Mouse (Mus musculus): ENCODE measurements around the gene Adra1d.
A peak's percentile ranks its signal among the peaks of the same experiment; 100 is the strongest.

The Adra1d gene

GRCm38 (mm10) chr2:131561891-131562585 lies at the start of gene Adra1d:
Adra1d (minus strand) TSS chr2:131562283.
- no peak for DNase-seq (ENCODE audit: low spot score)

- DNase-seq (ENCODE audit: low spot score), result no peak
Measured at GRCm38 (mm10) chr2:131601881-131602280, 39.8 kb upstream of the Adra1d start.

- DNase-seq (ENCODE audit: low spot score), result no peak
Measured at GRCm38 (mm10) chr2:131594871-131595270, 32.8 kb upstream of the Adra1d start.

GRCm38 (mm10) chr2:131587521-131587920 lies 25.4 kb upstream of the Adra1d start:
- no peak for DNase-seq (ENCODE audit: low spot score)

- DNase-seq (ENCODE audit: low spot score), result no peak
Measured at GRCm38 (mm10) chr2:131581506-131581905, 19.4 kb upstream of the Adra1d start.

- peak; percentile 40 for DNase-seq (ENCODE audit: low spot score)
Measured at GRCm38 (mm10) chr2:131562586-131563122, 571 bp upstream of the Adra1d start.

- no peak for DNase-seq (ENCODE audit: low spot score)
Measured at GRCm38 (mm10) chr2:131561344-131561870, 676 bp downstream of the Adra1d start.

GRCm38 (mm10) chr2:131560205-131560919 lies 1.7 kb downstream of the Adra1d start:
- no peak for DNase-seq (ENCODE audit: low spot score)

GRCm38 (mm10) chr2:131557896-131558295 lies 4.2 kb downstream of the Adra1d start:
- no peak for DNase-seq (ENCODE audit: low spot score)

- DNase-seq (ENCODE audit: low spot score), result no peak
Measured at GRCm38 (mm10) chr2:131552736-131553400, 9.2 kb downstream of the Adra1d start.

- no peak for DNase-seq (ENCODE audit: low spot score)
Measured at GRCm38 (mm10) chr2:131551701-131552620, 10.1 kb downstream of the Adra1d start.

- no peak for DNase-seq (ENCODE audit: low spot score)
Measured at GRCm38 (mm10) chr2:131550906-131551305, 11.2 kb downstream of the Adra1d start.

GRCm38 (mm10) chr2:131550474-131550873 lies 11.6 kb downstream of the Adra1d start:
- no peak for DNase-seq (ENCODE audit: low spot score)

GRCm38 (mm10) chr2:131549090-131549489 lies 13.0 kb downstream of the Adra1d start:
- DNase-seq (ENCODE audit: low spot score), result no peak

- DNase-seq (ENCODE audit: low spot score), result no peak
Measured at GRCm38 (mm10) chr2:131548330-131548729, 13.8 kb downstream of the Adra1d start.

GRCm38 (mm10) chr2:131546745-131547408 lies 15.2 kb downstream of the Adra1d start:
- no peak for DNase-seq (ENCODE audit: low spot score)

GRCm38 (mm10) chr2:131546308-131546700 lies 15.8 kb downstream of the Adra1d start:
- no peak for DNase-seq (ENCODE audit: low spot score)

- DNase-seq (ENCODE audit: low spot score), result peak; percentile 42
Measured at GRCm38 (mm10) chr2:131545386-131546307, 16.4 kb downstream of the Adra1d start.

GRCm38 (mm10) chr2:131542531-131542930 lies 19.6 kb downstream of the Adra1d start:
- DNase-seq (ENCODE audit: low spot score), result no peak

- no peak for DNase-seq (ENCODE audit: low spot score)
Measured at GRCm38 (mm10) chr2:131541686-131542085, 20.4 kb downstream of the Adra1d start.

Measured in left cerebral cortex, adult 11 months (tissue).